Comparison of ENCODE assay signal across 7 mouse cellular contexts in genomic region chr2:163054891-163055494, GRCm38 (mm10). TPM values are rescaled to one million over a fixed set of nuclear protein-coding genes. Genes with fewer than 3 reads are reported as not detected.
DNase-seq lines count a peak whose midpoint lies in the region; ATAC-seq lines count a peak whose summit lies in the region.

No protein-coding gene starts in this region.

- DNase-seq in right cerebral cortex, postnatal 4 days: peak; percentile 11
- no peak for DNase-seq in right cerebral cortex, postnatal 14 days
- DNase-seq in c-Kit-positive CD71-positive TER-119-negative erythroid progenitor cells, embryonic 14.5 days (ENCODE audit: low read depth): peak; percentile 32
- peak; percentile 48 to 81 for DNase-seq in spleen, postnatal 4 days (ENCODE audit: low spot score in 2 of 2)
- no peak for DNase-seq in layer of hippocampus, adult 11-12 months (ENCODE audit: low spot score)

- H3K27ac ChIP-seq in heart, embryonic 16.5 days (ENCODE audit: low read length): peak overlapping the region; percentile 37; the same call in 1 of the 2 replicates
- H3K27ac ChIP-seq in liver, embryonic 16.5 days (ENCODE audit: low read length): peak overlapping the region; percentile 81

- H3K9ac ChIP-seq in heart, embryonic 16.5 days (ENCODE audit: low read length): peak overlapping the region; percentile 79
- peak overlapping the region; percentile 89 for H3K9ac ChIP-seq in liver, embryonic 16.5 days (ENCODE audit: low read depth, low read length)

- H3K4me2 ChIP-seq in heart, embryonic 16.5 days (ENCODE audit: low read depth, low read length): peak overlapping the region; percentile 100
- H3K4me2 ChIP-seq in liver, embryonic 16.5 days (ENCODE audit: low read depth, low read length): peak overlapping the region; percentile 98

- H3K4me3 ChIP-seq in heart, embryonic 16.5 days (ENCODE audit: low read length): peak overlapping the region; percentile 80
- H3K4me3 ChIP-seq in liver, embryonic 16.5 days (ENCODE audit: low read depth, low read length): peak overlapping the region; percentile 95

- H3K9me3 ChIP-seq in heart, embryonic 16.5 days (replicated peaks; ENCODE audit: control insufficient read depth, low read length): no peaks in the 10 kb centered on the region
- H3K9me3 ChIP-seq in liver, embryonic 16.5 days (replicated peaks; ENCODE audit: control insufficient read depth, low read length): no peaks in the 10 kb centered on the region

- under 1% methylated on average over 38 of the region's 38 CpGs for WGBS in heart, embryonic 16.5 days
- under 1% methylated on average over 37 of the region's 38 CpGs for WGBS in liver, embryonic 16.5 days (ENCODE audit: insufficient replicate concordance)

- H3K36me3 ChIP-seq in heart, embryonic 16.5 days (ENCODE audit: control insufficient read depth, insufficient read depth): no peaks in the 10 kb centered on the region
- peaks cover 2% of the 10 kb centered on the region; the same call in 1 of the 2 replicates for H3K36me3 ChIP-seq in liver, embryonic 16.5 days (ENCODE audit: control insufficient read depth, insufficient read depth)

- H3K27me3 ChIP-seq in heart, embryonic 16.5 days (ENCODE audit: control insufficient read depth, insufficient read depth, low read length): no peaks in the 10 kb centered on the region
- H3K27me3 ChIP-seq in liver, embryonic 16.5 days (ENCODE audit: control insufficient read depth, insufficient read depth, low read depth, low read length): no peaks in the 10 kb centered on the region

- H3K4me1 ChIP-seq in heart, embryonic 16.5 days (ENCODE audit: control insufficient read depth, insufficient read depth, low read length): peaks cover 21% of the 10 kb centered on the region
- peaks cover 48% of the 10 kb centered on the region for H3K4me1 ChIP-seq in liver, embryonic 16.5 days (ENCODE audit: control insufficient read depth, low read depth, low read length)

- ATAC-seq in heart, embryonic 16.5 days (replicated peaks; ENCODE audit: extremely low read depth, insufficient read depth, low FRiP score): peak; percentile 15; the same call in 1 of the 2 replicates
- ATAC-seq in liver, embryonic 16.5 days (ENCODE audit: low read depth): peak; percentile 51

RNA-seq across cellular contexts. Expression of gene Mybl2, which starts 0.5 kb away (rescaled TPM):
- 16.0 and 16.3 TPM in 2 replicates for polyA plus RNA-seq in heart, embryonic 16.5 days (2015; fragmentation: Nextera tagmentation; extraction: Ambion mirVana)
- polyA plus RNA-seq in liver, embryonic 16.5 days (2015; fragmentation: Nextera tagmentation; extraction: Ambion mirVana): 37.8 and 39.5 TPM in 2 replicates

RNA-seq across cellular contexts. Expression of gene Gtsf1l, which starts 32.7 kb away (rescaled TPM):
- not detected in 2 replicates for polyA plus RNA-seq in heart, embryonic 16.5 days (2015; fragmentation: Nextera tagmentation; extraction: Ambion mirVana)
- polyA plus RNA-seq in liver, embryonic 16.5 days (2015; fragmentation: Nextera tagmentation; extraction: Ambion mirVana): 0.11 TPM in 1 of 2 replicates, not detected in the other

RNA-seq across cellular contexts. Expression of gene Ift52, which starts 37.8 kb away (rescaled TPM):
- polyA plus RNA-seq in heart, embryonic 16.5 days (2015; fragmentation: Nextera tagmentation; extraction: Ambion mirVana): 33.9 and 34.8 TPM in 2 replicates
- 15.8 and 16.4 TPM in 2 replicates for polyA plus RNA-seq in liver, embryonic 16.5 days (2015; fragmentation: Nextera tagmentation; extraction: Ambion mirVana)

Comparison
In these comparisons a context has a peak if more than half of its experiments do, and no peak if none do; other contexts are left out.
1. DNase-seq: peak in right cerebral cortex, postnatal 4 days (single experiment), c-Kit-positive CD71-positive TER-119-negative erythroid progenitor cells, embryonic 14.5 days (single experiment) and spleen, postnatal 4 days (2 of 2); none in right cerebral cortex, postnatal 14 days (single experiment) and layer of hippocampus, adult 11-12 months (single experiment).